Mouse (Mus musculus): ENCODE measurements around the gene Clic1. TPM values are rescaled to one million over a fixed set of nuclear protein-coding genes. Genes with fewer than 3 reads are reported as not detected.
A peak's percentile ranks its signal among the peaks of the same experiment; 100 is the strongest.

Clic1 gene
- polyA plus RNA-seq, 1 experiment: 173 TPM

GRCm38 (mm10) chr17:35088825-35089644, 39.3 kb downstream of the Clic1 start, which contains the start of gene Abhd16a:
Gene Abhd16a, plus strand, starts transcription at chr17:35089263.
- Histone ChIP-seq H3K4me3 (ENCODE audit: low read depth, low read length) (peak within 1 kb of the TSS; percentile 66), H3K9me3 (replicated peaks; ENCODE audit: control insufficient read depth, insufficient read depth, low read length, poor library complexity, severe bottlenecking) (no peaks in the 10 kb centered on the region), H3K9ac (ENCODE audit: low read depth, poor library complexity, severe bottlenecking) (peak within 1 kb of the TSS; percentile 75), H3K36me3 (ENCODE audit: control insufficient read depth, insufficient read depth, low read length, poor library complexity, severe bottlenecking) (no peaks in the 10 kb centered on the region), H3K4me1 (ENCODE audit: control insufficient read depth, insufficient read depth, low read length) (no peaks in the 10 kb centered on the region), H3K27me3 (ENCODE audit: control insufficient read depth, insufficient read depth, low read length, poor library complexity, severe bottlenecking) (no peaks in the 10 kb centered on the region), H3K27ac (ENCODE audit: insufficient read depth, low read length) (no peak within 1 kb of the TSS)
- no peak for TF ChIP-seq EP300 (IDR thresholded peaks at IDR 0.05; ENCODE audit: insufficient read depth, low read depth, low read length)
- TF ChIP-seq CTCF (IDR thresholded peaks at IDR 0.05; ENCODE audit: low read depth, low read length): no peak
- no peak for TF ChIP-seq POLR2A (IDR thresholded peaks at IDR 0.05; ENCODE audit: insufficient read depth, low read length)

GRCm38 (mm10) chr17:35090166-35090932, 40.6 kb downstream of the Clic1 start:
- Histone ChIP-seq H3K27me3 (ENCODE audit: control insufficient read depth, insufficient read depth, low read length, poor library complexity, severe bottlenecking) (no peaks in the 10 kb centered on the region), H3K4me3 (ENCODE audit: low read depth, low read length) (no peak overlapping the region), H3K4me1 (ENCODE audit: control insufficient read depth, insufficient read depth, low read length) (no peaks in the 10 kb centered on the region), H3K27ac (ENCODE audit: insufficient read depth, low read length) (no peak overlapping the region), H3K9me3 (replicated peaks; ENCODE audit: control insufficient read depth, insufficient read depth, low read length, poor library complexity, severe bottlenecking) (no peaks in the 10 kb centered on the region), H3K9ac (ENCODE audit: low read depth, poor library complexity, severe bottlenecking) (peak overlapping the region; percentile 75; the same call in 1 of the 2 replicates), H3K36me3 (ENCODE audit: control insufficient read depth, insufficient read depth, low read length, poor library complexity, severe bottlenecking) (no peaks in the 10 kb centered on the region)
- TF ChIP-seq CTCF (IDR thresholded peaks at IDR 0.05; ENCODE audit: low read depth, low read length) (no peak), POLR2A (IDR thresholded peaks at IDR 0.05; ENCODE audit: insufficient read depth, low read length) (no peak), EP300 (IDR thresholded peaks at IDR 0.05; ENCODE audit: insufficient read depth, low read depth, low read length) (no peak)

GRCm38 (mm10) chr17:35092403-35093198, 42.8 kb downstream of the Clic1 start:
- no peak overlapping the region for H3K9ac ChIP-seq (ENCODE audit: low read depth, poor library complexity, severe bottlenecking)

GRCm38 (mm10) chr17:35094475-35095365, 45.0 kb downstream of the Clic1 start:
- H3K27ac ChIP-seq (ENCODE audit: insufficient read depth, low read length): no peak overlapping the region
- H3K36me3 ChIP-seq (ENCODE audit: control insufficient read depth, insufficient read depth, low read length, poor library complexity, severe bottlenecking): no peaks in the 10 kb centered on the region
- H3K4me3 ChIP-seq (ENCODE audit: low read depth, low read length): no peak overlapping the region
- H3K27me3 ChIP-seq (ENCODE audit: control insufficient read depth, insufficient read depth, low read length, poor library complexity, severe bottlenecking): no peaks in the 10 kb centered on the region
- no peak overlapping the region for H3K9ac ChIP-seq (ENCODE audit: low read depth, poor library complexity, severe bottlenecking)
- H3K9me3 ChIP-seq (replicated peaks; ENCODE audit: control insufficient read depth, insufficient read depth, low read length, poor library complexity, severe bottlenecking): no peaks in the 10 kb centered on the region
- no peaks in the 10 kb centered on the region for H3K4me1 ChIP-seq (ENCODE audit: control insufficient read depth, insufficient read depth, low read length)
- no peak for TF ChIP-seq POLR2A (IDR thresholded peaks at IDR 0.05; ENCODE audit: insufficient read depth, low read length)
- no peak for TF ChIP-seq CTCF (IDR thresholded peaks at IDR 0.05; ENCODE audit: low read depth, low read length)
- no peak for TF ChIP-seq EP300 (IDR thresholded peaks at IDR 0.05; ENCODE audit: insufficient read depth, low read depth, low read length)

More at GRCm38 (mm10) chr17:35092403-35093198, 42.8 kb downstream of the Clic1 start:
- Histone ChIP-seq H3K27me3 (ENCODE audit: control insufficient read depth, insufficient read depth, low read length, poor library complexity, severe bottlenecking) (no peaks in the 10 kb centered on the region), H3K9me3 (replicated peaks; ENCODE audit: control insufficient read depth, insufficient read depth, low read length, poor library complexity, severe bottlenecking) (no peaks in the 10 kb centered on the region), H3K27ac (ENCODE audit: insufficient read depth, low read length) (no peak overlapping the region), H3K4me1 (ENCODE audit: control insufficient read depth, insufficient read depth, low read length) (no peaks in the 10 kb centered on the region), H3K36me3 (ENCODE audit: control insufficient read depth, insufficient read depth, low read length, poor library complexity, severe bottlenecking) (no peaks in the 10 kb centered on the region), H3K4me3 (ENCODE audit: low read depth, low read length) (no peak overlapping the region)
- TF ChIP-seq POLR2A (IDR thresholded peaks at IDR 0.05; ENCODE audit: insufficient read depth, low read length) (no peak), EP300 (IDR thresholded peaks at IDR 0.05; ENCODE audit: insufficient read depth, low read depth, low read length) (no peak), CTCF (IDR thresholded peaks at IDR 0.05; ENCODE audit: low read depth, low read length) (no peak)

- no peaks in the 10 kb centered on the region for H3K4me1 ChIP-seq (ENCODE audit: control insufficient read depth, insufficient read depth, low read length)
- H3K4me3 ChIP-seq (ENCODE audit: low read depth, low read length): no peak overlapping the region
- TF ChIP-seq POLR2A (IDR thresholded peaks at IDR 0.05; ENCODE audit: insufficient read depth, low read length) (no peak), EP300 (IDR thresholded peaks at IDR 0.05; ENCODE audit: insufficient read depth, low read depth, low read length) (no peak), CTCF (IDR thresholded peaks at IDR 0.05; ENCODE audit: low read depth, low read length) (no peak)
- no peak overlapping the region for H3K27ac ChIP-seq (ENCODE audit: insufficient read depth, low read length)
- no peaks in the 10 kb centered on the region for H3K36me3 ChIP-seq (ENCODE audit: control insufficient read depth, insufficient read depth, low read length, poor library complexity, severe bottlenecking)
- H3K9ac ChIP-seq (ENCODE audit: low read depth, poor library complexity, severe bottlenecking): no peak overlapping the region
- H3K27me3 ChIP-seq (ENCODE audit: control insufficient read depth, insufficient read depth, low read length, poor library complexity, severe bottlenecking): no peaks in the 10 kb centered on the region
- no peaks in the 10 kb centered on the region for H3K9me3 ChIP-seq (replicated peaks; ENCODE audit: control insufficient read depth, insufficient read depth, low read length, poor library complexity, severe bottlenecking)
Observed at GRCm38 (mm10) chr17:35096597-35096996, 46.8 kb downstream of the Clic1 start.

Measured in ES-Bruce4 (cell line).